In the genomic region with DNA sequence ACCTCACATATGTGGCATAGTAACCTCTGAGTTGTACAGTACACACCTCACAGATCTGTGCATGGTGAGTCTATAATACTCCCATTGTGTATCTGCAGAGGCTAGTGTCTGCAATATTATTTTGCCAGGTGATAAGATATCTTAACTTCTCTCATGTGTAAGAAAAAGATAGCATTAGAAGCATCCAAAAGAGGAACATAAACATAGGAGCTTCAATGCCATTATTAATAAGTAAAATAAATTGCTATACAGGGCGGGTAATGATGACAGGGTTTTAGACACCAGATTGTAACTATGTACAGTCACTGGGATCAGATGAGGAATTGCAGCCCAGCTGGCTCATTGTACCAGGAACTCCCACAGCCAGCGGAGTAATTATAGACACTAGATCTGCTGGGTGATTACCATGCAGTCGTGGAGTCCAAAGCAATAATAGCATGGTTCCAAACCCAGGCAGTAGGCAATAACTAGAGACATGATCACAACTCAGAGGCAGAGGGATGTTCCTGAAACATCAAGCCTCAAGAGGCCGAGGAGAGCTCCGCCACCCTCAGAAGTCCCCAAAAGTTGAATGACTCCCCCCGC, we compare ENCODE assay signal across 14 mouse cellular contexts. TPM values are rescaled to one million over a fixed set of nuclear protein-coding genes. Genes with fewer than 3 reads are reported as not detected.
DNase-seq lines count a peak whose midpoint lies in the region; TF ChIP-seq lines count a peak whose summit lies in the region.
"Had no signal": no experiment of that assay in that cellular context is flagged by ENCODE, and none has a peak within 500 bp of the region (broad histone marks: within the 10 kb centered on the region; RNA-seq: fewer than 3 reads in every experiment).

No protein-coding gene starts in this region.

- DNase-seq in left cerebral cortex, adult 2 months (ENCODE audit: extremely low spot score in 1 of 2, low spot score in 2 of 2) = peak; percentile 31 to 42
- DNase-seq in left cerebral cortex, postnatal 4 days = no peak
- peak; percentile 31 to 78 for DNase-seq in layer of hippocampus, postnatal 14 days (ENCODE audit: low spot score in 2 of 2)
- DNase-seq in kidney, postnatal 14 days = no peak
- no peak for DNase-seq in hindbrain, embryonic 10.5 days (ENCODE audit: low spot score)
- DNase-seq: cerebellum, adult 2 months; kidney, adult 8-10 months; lung, adult 2 months had no signal

- H3K27me3 ChIP-seq in hindbrain, embryonic 10.5 days (ENCODE audit: insufficient read depth, poor library complexity, severe bottlenecking) = no peaks in the 10 kb centered on the region
- H3K27me3 ChIP-seq: embryonic facial prominence, embryonic 15.5 days; forebrain, embryonic 15.5 days; hindbrain, embryonic 15.5 days; midbrain, embryonic 15.5 days had no signal

- no peaks in the 10 kb centered on the region for H3K36me3 ChIP-seq in hindbrain, embryonic 10.5 days
- H3K36me3 ChIP-seq: embryonic facial prominence, embryonic 15.5 days; forebrain, embryonic 15.5 days; hindbrain, embryonic 15.5 days; midbrain, embryonic 15.5 days had no signal

- H3K4me3 ChIP-seq in left cerebral cortex, adult 2 months = no peak overlapping the region
- H3K4me3 ChIP-seq in cortical plate, adult 2 months (ENCODE audit: insufficient read depth, low read length) = no peak overlapping the region
- H3K4me3 ChIP-seq in olfactory bulb, adult 2 months (ENCODE audit: insufficient read depth, low read depth, low read length) = no peak overlapping the region
- no peak overlapping the region for H3K4me3 ChIP-seq in hindbrain, embryonic 10.5 days
- H3K4me3 ChIP-seq: embryonic facial prominence, embryonic 15.5 days; forebrain, embryonic 15.5 days; hindbrain, embryonic 15.5 days; midbrain, embryonic 15.5 days had no signal

- no peaks in the 10 kb centered on the region for H3K9me3 ChIP-seq in hindbrain, embryonic 10.5 days
- H3K9me3 ChIP-seq: embryonic facial prominence, embryonic 15.5 days; forebrain, embryonic 15.5 days; hindbrain, embryonic 15.5 days; midbrain, embryonic 15.5 days had no signal

- WGBS in olfactory bulb, adult 2 months = 26% methylated on average over 6 of the region's 6 CpGs
- 88% methylated on average over 6 of the region's 6 CpGs for WGBS in hindbrain, embryonic 10.5 days

- peak overlapping the region; percentile 73 for H3K27ac ChIP-seq in left cerebral cortex, adult 2 months
- peak overlapping the region; percentile 91 for H3K27ac ChIP-seq in cortical plate, adult 2 months (ENCODE audit: insufficient read depth, low read length)
- H3K27ac ChIP-seq in olfactory bulb, adult 2 months (ENCODE audit: insufficient read depth, low read depth, low read length) = peak overlapping the region; percentile 94
- no peak overlapping the region for H3K27ac ChIP-seq in hindbrain, embryonic 10.5 days
- H3K27ac ChIP-seq: embryonic facial prominence, embryonic 15.5 days; forebrain, embryonic 15.5 days; hindbrain, embryonic 15.5 days; midbrain, embryonic 15.5 days had no signal

- intact Hi-C loops in left cerebral cortex, adult 2 months (cut with DNase I) = loop anchor here (1.0 kb wide), 1 partner anchor 29 kb away; no protein-coding TSS in a partner anchor
- intact Hi-C loops in left cerebral cortex, postnatal 4 days (cut with DNase I) = no loop called here

- H3K4me1 ChIP-seq in cortical plate, adult 2 months (ENCODE audit: control insufficient read depth, insufficient read depth, low read length) = peaks cover 15% of the 10 kb centered on the region
- H3K4me1 ChIP-seq in olfactory bulb, adult 2 months (ENCODE audit: control insufficient read depth, insufficient read depth, low read length) = peaks cover 7% of the 10 kb centered on the region; the same call in 1 of the 2 replicates
- 0 out of 2 replicates have a peak, but pooled peaks cover 2% of the 10 kb centered on the region for H3K4me1 ChIP-seq in hindbrain, embryonic 10.5 days (replicated peaks)
- H3K4me1 ChIP-seq: embryonic facial prominence, embryonic 15.5 days; forebrain, embryonic 15.5 days; hindbrain, embryonic 15.5 days; midbrain, embryonic 15.5 days had no signal

- TF ChIP-seq CTCF in left cerebral cortex, adult 2 months (IDR thresholded peaks at IDR 0.05) = no peak
- TF ChIP-seq CTCF in cortical plate, adult 2 months (IDR thresholded peaks at IDR 0.05; ENCODE audit: extremely low read depth, insufficient read depth, low read length) = no peak
- TF ChIP-seq CTCF in olfactory bulb, adult 2 months (IDR thresholded peaks at IDR 0.05; ENCODE audit: insufficient read depth, low read depth, low read length) = no peak

- TF ChIP-seq POLR2A in cortical plate, adult 2 months (IDR thresholded peaks at IDR 0.05; ENCODE audit: extremely low read depth, insufficient read depth, low read length) = no peak
- no peak for TF ChIP-seq POLR2A in olfactory bulb, adult 2 months (IDR thresholded peaks at IDR 0.05; ENCODE audit: insufficient read depth, low read depth, low read length)

RNA-seq across cellular contexts. Expression of gene Lair1, which starts 25.0 kb away (rescaled TPM):
- total RNA-seq in left cerebral cortex, adult 2 months (2021) = 1 to 10 TPM; 5.5 to 8.9 TPM
- total RNA-seq in left cerebral cortex, postnatal 4 days (2021) = 1 to 10 TPM; 1.9 to 2.1 TPM
- polyA plus RNA-seq in cortical plate, adult 2 months (2012; rRNA removed) = 9.3 and 11.1 TPM in 2 replicates
- total RNA-seq in layer of hippocampus, postnatal 14 days (2021) = 1 to 10 TPM; 4.0 to 6.8 TPM
- not detected in 2 replicates for polyA plus RNA-seq in olfactory bulb, adult 2 months (2012; ENCODE audit: insufficient read depth, insufficient read length, low replicate concordance, missing spikeins)
- 1.2 and 1.7 TPM in 2 replicates for polyA plus RNA-seq in hindbrain, embryonic 10.5 days (2016; fragmentation: Nextera tagmentation; extraction: Ambion mirVana)

RNA-seq across cellular contexts. Expression of gene Ttyh1, which starts 31.2 kb away (rescaled TPM):
- 100 to 1,000 TPM; 667 to 745 TPM for total RNA-seq in left cerebral cortex, adult 2 months (2021)
- total RNA-seq in left cerebral cortex, postnatal 4 days (2021) = 100 to 1,000 TPM; 292 to 311 TPM
- polyA plus RNA-seq in cortical plate, adult 2 months (2012; rRNA removed) = 817 and 841 TPM in 2 replicates
- 100 to 1,000 TPM; 671 to 757 TPM for total RNA-seq in layer of hippocampus, postnatal 14 days (2021)
- polyA plus RNA-seq in olfactory bulb, adult 2 months (2012; ENCODE audit: insufficient read depth, insufficient read length, low replicate concordance, missing spikeins) = 162 and 238 TPM in 2 replicates
- 31.2 and 67.4 TPM in 2 replicates for polyA plus RNA-seq in hindbrain, embryonic 10.5 days (2016; fragmentation: Nextera tagmentation; extraction: Ambion mirVana)

RNA-seq across cellular contexts. Expression of gene Leng8, which starts 48.9 kb away (rescaled TPM):
- total RNA-seq in left cerebral cortex, adult 2 months (2021) = 100 to 1,000 TPM; 178 to 184 TPM
- 100 to 1,000 TPM; 167 to 177 TPM for total RNA-seq in left cerebral cortex, postnatal 4 days (2021)
- polyA plus RNA-seq in cortical plate, adult 2 months (2012; rRNA removed) = 481 and 484 TPM in 2 replicates
- 100 to 1,000 TPM; 157 to 196 TPM for total RNA-seq in layer of hippocampus, postnatal 14 days (2021)
- polyA plus RNA-seq in olfactory bulb, adult 2 months (2012; ENCODE audit: insufficient read depth, insufficient read length, low replicate concordance, missing spikeins) = 552 and 558 TPM in 2 replicates
- 68.7 and 91.4 TPM in 2 replicates for polyA plus RNA-seq in hindbrain, embryonic 10.5 days (2016; fragmentation: Nextera tagmentation; extraction: Ambion mirVana)

Comparison
In these comparisons a context has a peak if more than half of its experiments do, and no peak if none do; other contexts are left out.
1. DNase-seq: peak in left cerebral cortex, adult 2 months (2 of 2) and layer of hippocampus, postnatal 14 days (2 of 2); none in left cerebral cortex, postnatal 4 days (single experiment), kidney, postnatal 14 days (single experiment) and hindbrain, embryonic 10.5 days (single experiment).